Mouse (Mus musculus) fibroblast of lung, adult 2 months (primary cell): Measurements from ENCODE around the gene Slc38a7.
"Not testable (repeated sequence)": the region's sequence is repeated elsewhere in the genome, so short reads cannot be mapped to it uniquely, and the experiment has no call there.

Source experiments
- DNase-seq: peaks from one replicate; pipeline ENCODE4 v3.0.0-alpha.2; 2011; ENCODE audit warnings: low read depth

Slc38a7 gene

GRCm38 (mm10) chr8:95807331-95807843 lies 46.0 kb downstream of the Slc38a7 start, which contains the start of gene Cnot1:
TSS of gene Cnot1 (minus strand) at chr8:95807464.
- DNase-seq, result peak; percentile 97

GRCm38 (mm10) chr8:95806461-95807191 lies 46.7 kb downstream of the Slc38a7 start:
- DNase-seq, result no peak

- no peak for DNase-seq
These were observed 47.9 kb downstream of the Slc38a7 start for GRCm38 (mm10) chr8:95805482-95805881.

- DNase-seq, result no peak
These were observed 51.1 kb downstream of the Slc38a7 start for GRCm38 (mm10) chr8:95802231-95802630.

- DNase-seq, result no peak
These were observed 51.8 kb downstream of the Slc38a7 start for GRCm38 (mm10) chr8:95801476-95802064.

GRCm38 (mm10) chr8:95800353-95800752 lies 53.0 kb downstream of the Slc38a7 start:
- DNase-seq, result no peak

GRCm38 (mm10) chr8:95799891-95800290 lies 53.4 kb downstream of the Slc38a7 start:
- no peak for DNase-seq

GRCm38 (mm10) chr8:95799117-95799516 lies 54.2 kb downstream of the Slc38a7 start:
- no peak for DNase-seq

GRCm38 (mm10) chr8:95795333-95796061 lies 57.8 kb downstream of the Slc38a7 start:
- DNase-seq, result not testable (repeated sequence)
